ENCODE assay signal across 8 mouse cellular contexts in genomic region chr2:62664135-62664670, GRCm38 (mm10). TPM values are rescaled to one million over a fixed set of nuclear protein-coding genes. Genes with fewer than 3 reads are reported as not detected.
A peak's percentile ranks its signal among the peaks of the same experiment; 100 is the strongest.
DNase-seq lines count a peak whose midpoint lies in the region; ATAC-seq and TF ChIP-seq lines count a peak whose summit lies in the region.

Gca (plus strand) TSS chr2:62664285.

- H3K4me1 ChIP-seq in hindbrain, embryonic 16.5 days (ENCODE audit: control insufficient read depth, insufficient read depth, low read depth, low read length) = no peaks in the 10 kb centered on the region; the same call in 1 of the 2 replicates

- peak within 1 kb of the TSS; percentile 96 for H3K4me2 ChIP-seq in hindbrain, embryonic 16.5 days (ENCODE audit: low read length)

- no peaks in the 10 kb centered on the region for H3K27me3 ChIP-seq in hindbrain, embryonic 16.5 days (replicated peaks; ENCODE audit: control insufficient read depth, insufficient read depth, low read length)

- no peaks in the 10 kb centered on the region for H3K9me3 ChIP-seq in hindbrain, embryonic 16.5 days (ENCODE audit: control insufficient read depth, low read length)

- peak within 1 kb of the TSS; percentile 67 for H3K9ac ChIP-seq in hindbrain, embryonic 16.5 days (ENCODE audit: low read depth, low read length)

- no peak for TF ChIP-seq CTCF in gastrocnemius, adult 2 months (IDR thresholded peaks at IDR 0.05)

- WGBS in hindbrain, embryonic 16.5 days = under 1% methylated on average over 40 of the region's 43 CpGs

- peak; percentile 70 for DNase-seq in T-cell, adult 2 months (ENCODE audit: low spot score)
- DNase-seq in gastrocnemius, adult 2 months = peak; percentile 89
- DNase-seq in left cerebral cortex, adult 18-20 months (ENCODE audit: low spot score in 2 of 2) = peak; percentile 82 to 88
- peak; percentile 85 to 87 for DNase-seq in lung, postnatal 4 days
- DNase-seq in right cerebral cortex, adult 18-20 months = peak; percentile 90
- peak; percentile 54 for DNase-seq in urinary bladder, adult 2 months (ENCODE audit: low spot score)

- peak; percentile 97 for ATAC-seq in common myeloid progenitor, adult 5-6 weeks (replicated peaks; ENCODE audit: low read depth, poor library complexity, severe bottlenecking)
- ATAC-seq in hindbrain, embryonic 16.5 days = peak; percentile 100

- peak within 1 kb of the TSS; percentile 72 for H3K27ac ChIP-seq in gastrocnemius, adult 2 months
- no peak within 1 kb of the TSS for H3K27ac ChIP-seq in hindbrain, embryonic 16.5 days (ENCODE audit: low read depth, low read length)

- intact Hi-C loops in gastrocnemius, adult 2 months (cut with DNase I) = no loop called here

- no peaks in the 10 kb centered on the region for H3K36me3 ChIP-seq in hindbrain, embryonic 16.5 days (ENCODE audit: control insufficient read depth, insufficient read depth, low read length)

- peak within 1 kb of the TSS; percentile 87 for H3K4me3 ChIP-seq in gastrocnemius, adult 2 months
- peak within 1 kb of the TSS; percentile 71 for H3K4me3 ChIP-seq in hindbrain, embryonic 16.5 days (ENCODE audit: low read length)

RNA-seq across cellular contexts. Expression of gene Gca, which starts in this region (rescaled TPM):
- 3.1 and 4.0 TPM in 2 replicates for total RNA-seq in common myeloid progenitor, adult 5-6 weeks (2017)
- 1 to 10 TPM; 2.6 to 4.4 TPM for total RNA-seq in gastrocnemius, adult 2 months (2021)
- polyA plus RNA-seq in hindbrain, embryonic 16.5 days (2015; fragmentation: Nextera tagmentation; extraction: Ambion mirVana) = 4.4 and 4.9 TPM in 2 replicates
- 10 to 100 TPM; 18.2 to 23.8 TPM for total RNA-seq in left cerebral cortex, adult 18-20 months (2021)
- 4.4 and 6.7 TPM in 2 replicates for polyA plus RNA-seq in urinary bladder, adult 2 months (2012; rRNA removed)
